In genomic region chr11:117963091-117963793, GRCm38 (mm10) we compare ENCODE assay signal across 8 mouse cellular contexts. TPM values are rescaled to one million over a fixed set of nuclear protein-coding genes. Genes with fewer than 3 reads are reported as not detected.
DNase-seq lines count a peak whose midpoint lies in the region; ATAC-seq and TF ChIP-seq lines count a peak whose summit lies in the region.

No protein-coding gene starts in this region.

- H3K36me3 ChIP-seq in MEL (ENCODE audit: control insufficient read depth in 1 of 2, insufficient read depth in 2 of 2, low read length in 2 of 2) = peaks cover 0 to 3% of the 10 kb centered on the region in 2 experiments; a peak in 1 of 4 replicates
- peaks cover 18% of the 10 kb centered on the region for H3K36me3 ChIP-seq in hindbrain, embryonic 10.5 days
- no peaks in the 10 kb centered on the region for H3K36me3 ChIP-seq in lung, postnatal 0 days (ENCODE audit: insufficient read depth, low read length)

- peak; percentile 93 for DNase-seq in MEL (ENCODE audit: low read depth, low spot score)
- DNase-seq in cerebellum, adult 2 months = peak; percentile 90 to 91
- DNase-seq in forelimb bud, embryonic 11.5 days (ENCODE audit: low read depth, low spot score) = peak; percentile 98
- peak; percentile 100 for DNase-seq in hindbrain, embryonic 10.5 days (ENCODE audit: low spot score)
- peak; percentile 96 for DNase-seq in layer of hippocampus, adult 9-11 months
- peak; percentile 99 for DNase-seq in lung, postnatal 0 days (ENCODE audit: low spot score)
- peak; percentile 100 for DNase-seq in ovary, postnatal 14 days (ENCODE audit: low spot score)
- peak; percentile 99 for DNase-seq in thymus, postnatal 14 days

- H3K4me3 ChIP-seq in MEL (ENCODE audit: control insufficient read depth in 1 of 2, insufficient read depth in 1 of 2, low read depth in 2 of 2, low read length in 2 of 2) = peak overlapping the region; percentile 42 to 52
- peak overlapping the region; percentile 43 for H3K4me3 ChIP-seq in cerebellum, adult 2 months (replicated peaks; ENCODE audit: insufficient read depth, low read depth, low read length)
- H3K4me3 ChIP-seq in hindbrain, embryonic 10.5 days = peak overlapping the region; percentile 49
- peak overlapping the region; percentile 27 for H3K4me3 ChIP-seq in lung, postnatal 0 days (ENCODE audit: low read depth, low read length)

- H3K9ac ChIP-seq in MEL (ENCODE audit: control insufficient read depth, low read depth, low read length, poor library complexity, severe bottlenecking) = peak overlapping the region; percentile 44
- H3K9ac ChIP-seq in lung, postnatal 0 days (replicated peaks; ENCODE audit: low read depth) = peak overlapping the region; percentile 46; the same call in 1 of the 2 replicates

- no peak overlapping the region for H3K27ac ChIP-seq in MEL (ENCODE audit: control insufficient read depth, low read depth, low read length)
- H3K27ac ChIP-seq in cerebellum, adult 2 months (ENCODE audit: insufficient read depth, low read length) = no peak overlapping the region
- H3K27ac ChIP-seq in hindbrain, embryonic 10.5 days = peak overlapping the region; percentile 86
- peak overlapping the region; percentile 90 for H3K27ac ChIP-seq in lung, postnatal 0 days (ENCODE audit: low read length)

- TF ChIP-seq POLR2A in MEL (IDR thresholded peaks at IDR 0.05; ENCODE audit: control insufficient read depth in 1 of 2, insufficient read depth in 1 of 2, low read depth in 1 of 2, low read length in 2 of 2, poor library complexity in 1 of 2) = peak in 1 of 2 experiments; percentile 31; a peak in 1 of 4 replicates
- TF ChIP-seq POLR2A in cerebellum, adult 2 months (IDR thresholded peaks at IDR 0.05; ENCODE audit: borderline replicate concordance, insufficient read depth, low read length) = no peak

- H3K4me2 ChIP-seq in lung, postnatal 0 days (replicated peaks; ENCODE audit: low read depth, low read length) = peak overlapping the region; percentile 72

- TF ChIP-seq EP300 in MEL (IDR thresholded peaks at IDR 0.05; ENCODE audit: low read depth in 1 of 2, low read length in 2 of 2) = no peak
- TF ChIP-seq EP300 in lung, postnatal 0 days (IDR thresholded peaks at IDR 0.05) = peak; percentile 71

- H3K27me3 ChIP-seq in MEL (ENCODE audit: control insufficient read depth in 1 of 2, insufficient read depth in 2 of 2, low read length in 2 of 2) = peaks cover 7% of the 10 kb centered on the region in 2 experiments
- H3K27me3 ChIP-seq in cerebellum, adult 2 months (ENCODE audit: control insufficient read depth, insufficient read depth, low read length) = no peaks in the 10 kb centered on the region
- peaks cover 64% of the 10 kb centered on the region for H3K27me3 ChIP-seq in hindbrain, embryonic 10.5 days (ENCODE audit: insufficient read depth, poor library complexity, severe bottlenecking)
- H3K27me3 ChIP-seq in lung, postnatal 0 days (replicated peaks; ENCODE audit: insufficient read depth, low read length) = no peaks in the 10 kb centered on the region

- TF ChIP-seq CTCF in MEL (IDR thresholded peaks at IDR 0.05 in 2 of 3, conservative IDR thresholded peaks at IDR 0.05 in 1 of 3; ENCODE audit: control insufficient read depth in 1 of 3, insufficient read depth in 1 of 3, low read depth in 2 of 3, low read length in 3 of 3, poor library complexity in 1 of 3, severe bottlenecking in 1 of 3) = no peak
- TF ChIP-seq CTCF in cerebellum, adult 2 months (IDR thresholded peaks at IDR 0.05; ENCODE audit: borderline replicate concordance, insufficient read depth, low read depth, low read length) = no peak
- peak; percentile 22; the same call in 1 of the 2 replicates for TF ChIP-seq CTCF in lung, postnatal 0 days (IDR thresholded peaks at IDR 0.05)

- 2% methylated on average over 40 of the region's 40 CpGs for WGBS in cerebellum, adult 2 months
- WGBS in hindbrain, embryonic 10.5 days = under 1% methylated on average over 40 of the region's 40 CpGs
- under 1% methylated on average over 37 of the region's 40 CpGs for WGBS in lung, postnatal 0 days

- H3K79me2 ChIP-seq in MEL (ENCODE audit: control insufficient read depth, insufficient read depth, low read length, poor library complexity) = no peaks in the 10 kb centered on the region

- H3K4me1 ChIP-seq in MEL (ENCODE audit: control insufficient read depth in 1 of 2, insufficient read depth in 2 of 2, low read length in 2 of 2) = peaks cover 0 to 4% of the 10 kb centered on the region in 2 experiments; a peak in 1 of 4 replicates
- peaks cover 16% of the 10 kb centered on the region for H3K4me1 ChIP-seq in cerebellum, adult 2 months (ENCODE audit: control insufficient read depth, insufficient read depth, low read length)
- H3K4me1 ChIP-seq in hindbrain, embryonic 10.5 days (replicated peaks) = peaks cover 80% of the 10 kb centered on the region
- peaks cover 55% of the 10 kb centered on the region; the same call in 1 of the 2 replicates for H3K4me1 ChIP-seq in lung, postnatal 0 days (ENCODE audit: insufficient read depth, low read depth, low read length)

- H3K9me3 ChIP-seq in MEL (replicated peaks; ENCODE audit: insufficient read depth, low read length) = no peaks in the 10 kb centered on the region
- H3K9me3 ChIP-seq in hindbrain, embryonic 10.5 days = no peaks in the 10 kb centered on the region
- no peaks in the 10 kb centered on the region for H3K9me3 ChIP-seq in lung, postnatal 0 days (ENCODE audit: low read length)

- no peak for TF ChIP-seq RAD21 in MEL (IDR thresholded peaks at IDR 0.05; ENCODE audit: low read depth, low read length)

- peak; percentile 86 for ATAC-seq in lung, postnatal 0 days

TF ChIP-seq in MEL, 35 proteins besides CTCF, POLR2A, EP300 and RAD21 (continues in another document):
- TF ChIP-seq HCFC1 (IDR thresholded peaks at IDR 0.05; ENCODE audit: low read depth, low read length) (no peak), ZNF384 (IDR thresholded peaks at IDR 0.05; ENCODE audit: low read depth, low read length) (no peak), ZC3H11A (IDR thresholded peaks at IDR 0.05; ENCODE audit: low read depth, low read length) (no peak), SIN3A (IDR thresholded peaks at IDR 0.05; ENCODE audit: low read length) (peak; percentile 76), POLR2AphosphoS2 (IDR thresholded peaks at IDR 0.05; ENCODE audit: low read length) (no peak), MXI1 (IDR thresholded peaks at IDR 0.05; ENCODE audit: low read depth, low read length) (peak; percentile 88), GATA1 (IDR thresholded peaks at IDR 0.05; ENCODE audit: low read depth, low read length) (no peak), USF1 (IDR thresholded peaks at IDR 0.05; ENCODE audit: low read depth, low read length) (no peak), TCF12 (IDR thresholded peaks at IDR 0.05; ENCODE audit: low read depth, low read length) (no peak), KAT2A (conservative IDR thresholded peaks at IDR 0.05; ENCODE audit: low read depth, low read length) (no peak), CHD1 (IDR thresholded peaks at IDR 0.05; ENCODE audit: low read depth, low read length) (no peak), MEF2A (IDR thresholded peaks at IDR 0.05; ENCODE audit: extremely low read depth, insufficient replicate concordance, low read depth, low read length, poor library complexity, severe bottlenecking) (no peak), POLR2AphosphoS5 (IDR thresholded peaks at IDR 0.05; ENCODE audit: borderline replicate concordance, low read depth, low read length) (no peak), ETS1 (IDR thresholded peaks at IDR 0.05; ENCODE audit: low read depth, low read length) (no peak), MYC (IDR thresholded peaks at IDR 0.05; ENCODE audit: low read depth, low read length) (no peak), MAZ (IDR thresholded peaks at IDR 0.05; ENCODE audit: low read depth, low read length) (no peak; the same call in 1 of the 2 replicates), USF2 (IDR thresholded peaks at IDR 0.05; ENCODE audit: borderline replicate concordance in 1 of 2, insufficient read depth in 1 of 2, low read depth in 1 of 2, low read length in 2 of 2) (no peak), TAL1 (IDR thresholded peaks at IDR 0.05; ENCODE audit: low read length) (no peak), RCOR1 (IDR thresholded peaks at IDR 0.05; ENCODE audit: low read depth, low read length) (no peak), NRF1 (IDR thresholded peaks at IDR 0.05; ENCODE audit: insufficient read depth, low read depth, low read length, poor library complexity, severe bottlenecking) (0 out of 2 replicates have a peak, but pooled peaks have one; percentile 11), CHD2 (IDR thresholded peaks at IDR 0.05; ENCODE audit: low read length) (no peak), UBTF (IDR thresholded peaks at IDR 0.05; ENCODE audit: borderline replicate concordance, insufficient read depth, low read depth, low read length) (no peak), JUND (IDR thresholded peaks at IDR 0.05; ENCODE audit: low read depth, low read length) (no peak), MYB (IDR thresholded peaks at IDR 0.05; ENCODE audit: low read depth, low read length) (no peak), GABPA (IDR thresholded peaks at IDR 0.05; ENCODE audit: low read depth, low read length) (no peak), MAX (IDR thresholded peaks at IDR 0.05; ENCODE audit: low read length) (no peak), TBP (IDR thresholded peaks at IDR 0.05; ENCODE audit: low read depth, low read length) (no peak), NELFE (IDR thresholded peaks at IDR 0.05; ENCODE audit: low read depth, low read length) (no peak), BHLHE40 (IDR thresholded peaks at IDR 0.05; ENCODE audit: borderline replicate concordance, low read depth, low read length) (no peak), ELF1 (IDR thresholded peaks at IDR 0.05; ENCODE audit: low read depth, low read length) (peak; percentile 81)

RNA-seq across cellular contexts. Expression of gene Socs3, which starts 6.6 kb away (rescaled TPM):
- 0.95 and 0.96 TPM in 2 replicates for total RNA-seq in MEL (2012; rRNA removed)
- 1 to 10 TPM in 1 of 2 experiments, not detected in 1; 1.9 TPM for polyA plus RNA-seq in MEL (2012; ENCODE audit: insufficient read depth in 1 of 2, insufficient read length in 2 of 2, low read depth in 1 of 2, low replicate concordance in 2 of 2, missing spikeins in 1 of 2)
- 1.6 and 2.1 TPM in 2 replicates for polyA plus RNA-seq in cerebellum, adult 2 months (2012; rRNA removed)
- polyA plus RNA-seq in hindbrain, embryonic 10.5 days (2016; fragmentation: Nextera tagmentation; extraction: Ambion mirVana) = 12.5 and 14.2 TPM in 2 replicates
- 27.5 and 57.0 TPM in 2 replicates for polyA plus RNA-seq in lung, postnatal 0 days (2015; fragmentation: Nextera tagmentation; extraction: Ambion mirVana)

RNA-seq across cellular contexts. Expression of gene Pgs1, which starts 22.9 kb away (rescaled TPM):
- 55.7 and 61.6 TPM in 2 replicates for total RNA-seq in MEL (2012; rRNA removed)
- polyA plus RNA-seq in MEL (2012; ENCODE audit: insufficient read depth in 1 of 2, insufficient read length in 2 of 2, low read depth in 1 of 2, low replicate concordance in 2 of 2, missing spikeins in 1 of 2) = 10 to 100 TPM in 1 of 2 experiments, not detected in 1; 48.6 TPM
- polyA plus RNA-seq in cerebellum, adult 2 months (2012; rRNA removed) = 70.5 and 76.5 TPM in 2 replicates
- polyA plus RNA-seq in hindbrain, embryonic 10.5 days (2016; fragmentation: Nextera tagmentation; extraction: Ambion mirVana) = 46.2 and 51.9 TPM in 2 replicates
- 88.6 and 89.5 TPM in 2 replicates for polyA plus RNA-seq in lung, postnatal 0 days (2015; fragmentation: Nextera tagmentation; extraction: Ambion mirVana)

Comparison
In these comparisons a context has a peak if more than half of its experiments do, and no peak if none do; other contexts are left out.
1. H3K27ac ChIP-seq: peak in hindbrain, embryonic 10.5 days (single experiment) and lung, postnatal 0 days (single experiment); none in MEL (single experiment) and cerebellum, adult 2 months (single experiment).
2. Peak in every context shown above with its lines, with median percentiles within 50 percentile points of each other: DNase-seq and H3K4me3 ChIP-seq.